Mouse (Mus musculus): ENCODE results near the gene Zc3h13. TPM values are rescaled to one million over a fixed set of nuclear protein-coding genes. Genes with fewer than 3 reads are reported as not detected.

Zc3h13 gene
- polyA plus RNA-seq, 1 experiment = 10.1 TPM

- no peak overlapping the region for H3K4me3 ChIP-seq
- H3K27me3 ChIP-seq (ENCODE audit: control insufficient read depth, insufficient read depth, insufficient read length) = no peaks in the 10 kb centered on the region
- no peaks in the 10 kb centered on the region for H3K79me2 ChIP-seq (ENCODE audit: control insufficient read depth, insufficient read depth)
- H3K4me2 ChIP-seq (ENCODE audit: low read depth) = no peak overlapping the region
- H3ac ChIP-seq (ENCODE audit: control insufficient read depth, insufficient read length) = no peak overlapping the region
- TF ChIP-seq TCF3 (IDR thresholded peaks at IDR 0.05; ENCODE audit: insufficient read length, low read depth) (no peak), REST (IDR thresholded peaks at IDR 0.05; ENCODE audit: insufficient read depth, insufficient read length) (no peak), MAX (IDR thresholded peaks at IDR 0.05; ENCODE audit: low read depth) (no peak), USF1 (IDR thresholded peaks at IDR 0.05; ENCODE audit: low read depth) (no peak), CEBPB (IDR thresholded peaks at IDR 0.05; ENCODE audit: insufficient read depth, poor library complexity, severe bottlenecking) (no peak), MYOD1 (IDR thresholded peaks at IDR 0.05; ENCODE audit: control insufficient read depth in 1 of 3, insufficient read length in 2 of 3, low read depth in 2 of 3) (no peak)
- H3K36me3 ChIP-seq (ENCODE audit: control insufficient read depth, insufficient read depth) = peaks cover 22% of the 10 kb centered on the region
Measured at GRCm38 (mm10) chr14:75330621-75331020, 46.4 kb downstream of the Zc3h13 start.

GRCm38 (mm10) chr14:75334321-75334720 is 50.1 kb downstream of the Zc3h13 start:
- H3K27me3 ChIP-seq (ENCODE audit: control insufficient read depth, insufficient read depth, insufficient read length) = no peaks in the 10 kb centered on the region
- H3K4me2 ChIP-seq (ENCODE audit: low read depth) = no peak overlapping the region
- no peak overlapping the region for H3ac ChIP-seq (ENCODE audit: control insufficient read depth, insufficient read length)
- H3K36me3 ChIP-seq (ENCODE audit: control insufficient read depth, insufficient read depth) = peaks cover 16% of the 10 kb centered on the region
- TF ChIP-seq MYOD1 (IDR thresholded peaks at IDR 0.05; ENCODE audit: control insufficient read depth in 1 of 3, insufficient read length in 2 of 3, low read depth in 2 of 3) = no peak
- no peak for TF ChIP-seq SRF (IDR thresholded peaks at IDR 0.05; ENCODE audit: control insufficient read depth, insufficient read length, low read depth)
- TF ChIP-seq POLR2AphosphoS2 (IDR thresholded peaks at IDR 0.05; ENCODE audit: insufficient read length, low read depth) = no peak
- TF ChIP-seq MAX (IDR thresholded peaks at IDR 0.05; ENCODE audit: low read depth) = no peak
- TF ChIP-seq CEBPB (IDR thresholded peaks at IDR 0.05; ENCODE audit: insufficient read depth, poor library complexity, severe bottlenecking) = no peak
- no peak for TF ChIP-seq USF1 (IDR thresholded peaks at IDR 0.05; ENCODE audit: low read depth)
- no peaks in the 10 kb centered on the region for H3K79me2 ChIP-seq (ENCODE audit: control insufficient read depth, insufficient read depth)
- no peak overlapping the region for H3K4me3 ChIP-seq

- Histone ChIP-seq H3K4me3 (no peak overlapping the region), H3K79me2 (ENCODE audit: control insufficient read depth, insufficient read depth) (no peaks in the 10 kb centered on the region), H3K4me2 (ENCODE audit: low read depth) (no peak overlapping the region), H3K36me3 (ENCODE audit: control insufficient read depth, insufficient read depth) (peaks cover 13% of the 10 kb centered on the region), H3ac (ENCODE audit: control insufficient read depth, insufficient read length) (no peak overlapping the region), H3K27me3 (ENCODE audit: control insufficient read depth, insufficient read depth, insufficient read length) (no peaks in the 10 kb centered on the region)
- TF ChIP-seq CEBPB (IDR thresholded peaks at IDR 0.05; ENCODE audit: insufficient read depth, poor library complexity, severe bottlenecking) = no peak
Measured at GRCm38 (mm10) chr14:75337884-75338283, 53.7 kb downstream of the Zc3h13 start.

GRCm38 (mm10) chr14:75346041-75346440 is 61.9 kb downstream of the Zc3h13 start:
- Histone ChIP-seq H3K4me3 (no peak overlapping the region), H3K27me3 (ENCODE audit: control insufficient read depth, insufficient read depth, insufficient read length) (no peaks in the 10 kb centered on the region), H3ac (ENCODE audit: control insufficient read depth, insufficient read length) (no peak overlapping the region), H3K79me2 (ENCODE audit: control insufficient read depth, insufficient read depth) (no peaks in the 10 kb centered on the region), H3K36me3 (ENCODE audit: control insufficient read depth, insufficient read depth) (peaks cover 15% of the 10 kb centered on the region), H3K4me2 (ENCODE audit: low read depth) (no peak overlapping the region)
- TF ChIP-seq POLR2AphosphoS2 (IDR thresholded peaks at IDR 0.05; ENCODE audit: insufficient read length, low read depth) (no peak), USF1 (IDR thresholded peaks at IDR 0.05; ENCODE audit: low read depth) (no peak), MYOG (IDR thresholded peaks at IDR 0.05; ENCODE audit: control insufficient read depth in 1 of 3, insufficient read depth in 1 of 3, insufficient read length in 2 of 3, low read depth in 2 of 3) (no peak), POLR2A (IDR thresholded peaks at IDR 0.05; ENCODE audit: insufficient read length, low read depth) (no peak), MYOD1 (IDR thresholded peaks at IDR 0.05; ENCODE audit: control insufficient read depth in 1 of 3, insufficient read length in 2 of 3, low read depth in 2 of 3) (no peak), CEBPB (IDR thresholded peaks at IDR 0.05; ENCODE audit: insufficient read depth, poor library complexity, severe bottlenecking) (no peak), SRF (IDR thresholded peaks at IDR 0.05; ENCODE audit: control insufficient read depth, insufficient read length, low read depth) (no peak), REST (IDR thresholded peaks at IDR 0.05; ENCODE audit: insufficient read depth, insufficient read length) (no peak), TCF3 (IDR thresholded peaks at IDR 0.05; ENCODE audit: insufficient read length, low read depth) (no peak), E2F4 (IDR thresholded peaks at IDR 0.05; ENCODE audit: insufficient read depth) (no peak), MAX (IDR thresholded peaks at IDR 0.05; ENCODE audit: low read depth) (no peak), TCF12 (IDR thresholded peaks at IDR 0.05; ENCODE audit: insufficient read depth, poor library complexity, severe bottlenecking) (no peak)

GRCm38 (mm10) chr14:75351626-75352025 is 67.5 kb downstream of the Zc3h13 start:
- Histone ChIP-seq H3K36me3 (ENCODE audit: control insufficient read depth, insufficient read depth) (no peaks in the 10 kb centered on the region), H3K4me2 (ENCODE audit: low read depth) (no peak overlapping the region), H3K79me2 (ENCODE audit: control insufficient read depth, insufficient read depth) (no peaks in the 10 kb centered on the region), H3ac (ENCODE audit: control insufficient read depth, insufficient read length) (no peak overlapping the region), H3K27me3 (ENCODE audit: control insufficient read depth, insufficient read depth, insufficient read length) (no peaks in the 10 kb centered on the region), H3K4me3 (no peak overlapping the region)
- no peak for TF ChIP-seq TCF12 (IDR thresholded peaks at IDR 0.05; ENCODE audit: insufficient read depth, poor library complexity, severe bottlenecking)
- TF ChIP-seq CEBPB (IDR thresholded peaks at IDR 0.05; ENCODE audit: insufficient read depth, poor library complexity, severe bottlenecking) = no peak
- no peak for TF ChIP-seq TCF3 (IDR thresholded peaks at IDR 0.05; ENCODE audit: insufficient read length, low read depth)
- no peak for TF ChIP-seq REST (IDR thresholded peaks at IDR 0.05; ENCODE audit: insufficient read depth, insufficient read length)
- no peak for TF ChIP-seq SRF (IDR thresholded peaks at IDR 0.05; ENCODE audit: control insufficient read depth, insufficient read length, low read depth)
- TF ChIP-seq E2F4 (IDR thresholded peaks at IDR 0.05; ENCODE audit: insufficient read depth) = no peak
- TF ChIP-seq MYOG (IDR thresholded peaks at IDR 0.05; ENCODE audit: control insufficient read depth in 1 of 3, insufficient read depth in 1 of 3, insufficient read length in 2 of 3, low read depth in 2 of 3) = no peak
- TF ChIP-seq MAX (IDR thresholded peaks at IDR 0.05; ENCODE audit: low read depth) = no peak
- TF ChIP-seq POLR2A (IDR thresholded peaks at IDR 0.05; ENCODE audit: insufficient read length, low read depth) = no peak
- TF ChIP-seq USF1 (IDR thresholded peaks at IDR 0.05; ENCODE audit: low read depth) = no peak
- no peak for TF ChIP-seq POLR2AphosphoS2 (IDR thresholded peaks at IDR 0.05; ENCODE audit: insufficient read length, low read depth)
- TF ChIP-seq MYOD1 (IDR thresholded peaks at IDR 0.05; ENCODE audit: control insufficient read depth in 1 of 3, insufficient read length in 2 of 3, low read depth in 2 of 3) = no peak
